Mouse (Mus musculus) kidney, postnatal 0 days (tissue): ENCODE data around the gene Gm47791. TPM values are rescaled to one million over a fixed set of nuclear protein-coding genes. Genes with fewer than 3 reads are reported as not detected.

Experiments
- ATAC-seq: fragments of 200-750 bp; cut with Nextera tagmentation; replicated peaks from 2 replicates; pipeline ENCODE4 v1.8.0; 2017; ENCODE audit warnings: low read depth, moderate number of reproducible peaks, moderate TSS enrichment, moderate library complexity; ENCODE audit not compliant: low FRiP score
- DNase-seq: peaks from one replicate; pipeline ENCODE4 v3.0.0-alpha.2; 2016; ENCODE audit warnings: low spot score
- H3K27ac ChIP-seq: fragments of 300-500 bp; sonication (generic); 2 replicates; pipeline ENCODE4 v1.5.1; 2014; ENCODE audit warnings: mild to moderate bottlenecking
- H3K27me3 ChIP-seq: fragments of 300-500 bp; sonication (generic); 2 replicates; pipeline ENCODE4 v1.6.1; 2014; ENCODE audit warnings: low read length, mixed read lengths; ENCODE audit not compliant: insufficient read depth
- H3K36me3 ChIP-seq: fragments of 300-500 bp; sonication (generic); 2 replicates; pipeline ENCODE4 v1.6.1; 2014; ENCODE audit warnings: low read length, mixed read lengths; ENCODE audit not compliant: insufficient read depth
- H3K4me1 ChIP-seq: fragments of 300-500 bp; sonication (generic); replicated peaks from 2 replicates; pipeline ENCODE4 v1.6.1; 2014; ENCODE audit warnings: antibody characterized with exemption, low read length, mixed read lengths; ENCODE audit not compliant: insufficient read depth
- H3K4me2 ChIP-seq: fragments of 300-500 bp; sonication (generic); 2 replicates; pipeline ENCODE4 v1.6.1; 2014; ENCODE audit warnings: mild to moderate bottlenecking, low read length, moderate library complexity, mixed read lengths
- H3K4me3 ChIP-seq: fragments of 300-500 bp; sonication (generic); replicated peaks from 2 replicates; pipeline ENCODE4 v1.5.1; 2014; ENCODE audit warnings: low read depth, low read length
- H3K9ac ChIP-seq: fragments of 300-500 bp; sonication (generic); 2 replicates; pipeline ENCODE4 v1.6.1; 2014; ENCODE audit warnings: low read depth, low read length
- H3K9me3 ChIP-seq: fragments of 300-500 bp; sonication (generic); replicated peaks from 2 replicates; pipeline ENCODE4 v1.6.1; 2016; ENCODE audit warnings: low read length, inconsistent platforms, mixed read lengths
- CTCF ChIP-seq: IDR thresholded peaks from 2 replicates; pipeline ENCODE4 v1.5.1; 2016; ENCODE audit warnings: antibody characterized with exemption, low read depth, mild to moderate bottlenecking, moderate library complexity
- WGBS: fragments of 180-500 bp; shearing (Covaris S2); extraction: QIAGEN DNeasy Blood & Tissue Kit; methylation state at CpG from one replicate; pipeline ENCODE4 v1.1.7; 2014; 5-methylcytosine and 5-hydroxymethylcytosine counted together
- polyA plus RNA-seq: library from polyadenylated mRNA; unstranded; fragments of >200 nt; fragmentation: Nextera tagmentation; extraction: Ambion mirVana; gene quantifications from 2 replicates; pipeline ENCODE4 v1.2.1, GENCODE M21; 2015

The Gm47791 gene
- polyA plus RNA-seq, 1 experiment from 2014 or later = not detected

DNA sequence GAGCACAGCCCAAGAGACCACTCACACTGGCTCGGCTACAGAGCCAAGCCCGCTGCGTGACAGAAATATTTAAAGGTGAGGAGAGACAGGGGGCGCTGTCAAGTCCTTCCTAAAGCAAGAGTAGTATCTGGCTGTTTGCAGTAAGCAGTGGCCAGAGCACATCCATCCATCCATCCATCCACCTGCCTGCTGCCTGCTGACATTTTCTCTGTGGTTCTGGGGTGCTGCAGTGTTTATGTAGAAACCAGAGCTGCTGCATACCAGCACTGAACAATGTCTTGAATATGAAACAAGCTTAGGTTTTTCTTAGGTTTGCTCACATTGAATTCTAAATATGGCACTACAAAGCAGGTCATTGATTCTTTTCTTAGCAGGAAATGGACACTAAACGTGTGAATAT lies 2.2 kb upstream of the Gm47791 start:
- DNase-seq = no peak
- 74% methylated on average over 5 of the region's 5 CpGs for WGBS
- H3K4me3 ChIP-seq = no peak overlapping the region
- no peak overlapping the region for H3K4me2 ChIP-seq
- H3K9ac ChIP-seq = no peak overlapping the region
- no peaks in the 10 kb centered on the region for H3K4me1 ChIP-seq
- no peaks in the 10 kb centered on the region for H3K27me3 ChIP-seq
- H3K27ac ChIP-seq = no peak overlapping the region
- no peaks in the 10 kb centered on the region for H3K9me3 ChIP-seq
- TF ChIP-seq CTCF = no peak
- no peaks in the 10 kb centered on the region for H3K36me3 ChIP-seq
- ATAC-seq = no peak

DNA sequence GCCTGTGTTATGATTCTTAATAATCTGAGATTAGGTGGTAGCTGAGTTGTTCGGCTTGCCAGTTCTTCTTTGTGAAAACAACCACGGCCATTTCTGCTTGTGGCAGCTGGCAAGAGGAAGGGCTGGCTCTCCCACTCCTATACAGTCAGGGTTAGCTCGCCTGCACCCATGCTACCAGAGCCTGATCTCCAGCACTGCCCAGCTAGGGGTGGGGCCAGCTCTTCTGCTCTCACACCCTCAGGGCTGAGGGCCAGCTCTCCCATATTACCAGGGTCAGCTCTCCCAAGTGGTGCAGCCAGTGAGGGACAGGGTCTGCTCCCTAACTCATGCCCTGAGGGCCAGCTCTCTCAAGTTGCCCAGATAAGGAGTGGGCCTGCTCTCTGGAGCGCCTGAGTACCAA lies 1.4 kb upstream of the Gm47791 start:
- H3K4me1 ChIP-seq = no peaks in the 10 kb centered on the region
- DNase-seq = no peak
- H3K9me3 ChIP-seq = no peaks in the 10 kb centered on the region
- H3K4me2 ChIP-seq = no peak overlapping the region
- H3K4me3 ChIP-seq = no peak overlapping the region
- H3K36me3 ChIP-seq = no peaks in the 10 kb centered on the region
- H3K27me3 ChIP-seq = no peaks in the 10 kb centered on the region
- no peak overlapping the region for H3K9ac ChIP-seq
- H3K27ac ChIP-seq = no peak overlapping the region
- peak; percentile 54 for ATAC-seq
- 85% methylated on average over 4 of the region's 4 CpGs for WGBS
- no peak for TF ChIP-seq CTCF

DNA sequence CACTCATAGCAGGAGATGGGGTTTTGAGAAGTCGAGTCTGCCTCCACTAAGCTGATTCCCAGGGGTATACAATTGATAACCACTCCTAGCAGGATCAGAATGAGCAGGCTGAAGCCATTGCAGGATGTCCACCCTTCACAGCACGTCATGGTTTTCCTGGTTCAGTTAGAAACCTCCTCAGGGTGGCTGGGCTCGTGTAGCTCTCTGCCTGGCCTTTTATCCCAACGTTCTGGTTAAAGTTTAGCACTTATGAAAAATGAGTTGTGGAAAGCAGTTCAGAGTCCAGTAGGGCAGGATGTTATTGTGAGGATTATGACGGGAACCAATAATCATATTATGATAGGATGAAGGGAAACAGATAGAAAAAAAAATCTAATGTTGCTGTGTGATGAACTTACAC lies 2.8 kb downstream of the Gm47791 start, which contains the start of gene Tm4sf20:
Gene Tm4sf20, minus strand, starts transcription at position 193 of the 400 bp plus-strand sequence.
- Histone ChIP-seq H3K4me2 (no peak within 1 kb of the TSS), H3K27me3 (no peaks in the 10 kb centered on the region), H3K9me3 (no peaks in the 10 kb centered on the region), H3K9ac (no peak within 1 kb of the TSS), H3K4me1 (no peaks in the 10 kb centered on the region), H3K4me3 (no peak within 1 kb of the TSS), H3K27ac (no peak within 1 kb of the TSS), H3K36me3 (no peaks in the 10 kb centered on the region)
- ATAC-seq (no peak), DNase-seq (no peak)
- no peak for TF ChIP-seq CTCF
- 61% methylated on average over 5 of the region's 5 CpGs for WGBS

DNA sequence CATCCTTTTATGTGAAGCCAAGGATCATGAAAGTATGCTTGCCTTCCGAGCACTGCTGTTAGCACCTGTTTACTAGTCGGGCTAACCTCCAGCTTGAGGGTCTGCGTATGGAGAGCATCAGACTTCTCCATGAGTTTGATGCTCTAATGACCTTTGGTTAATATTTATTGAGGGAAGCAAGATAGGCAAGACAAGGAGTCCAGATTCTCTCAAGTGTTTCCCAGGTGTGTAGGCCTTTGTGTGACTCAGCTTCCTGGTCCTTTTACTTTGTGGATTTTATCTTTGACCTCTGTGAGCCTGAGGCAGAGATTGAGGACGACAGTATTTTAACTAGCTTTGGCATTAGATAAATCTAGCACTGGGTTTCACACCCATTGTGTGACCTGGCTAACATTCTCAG lies 4.4 kb downstream of the Gm47791 start:
- 36% methylated on average over 4 of the region's 4 CpGs for WGBS
- no peaks in the 10 kb centered on the region for H3K27me3 ChIP-seq
- H3K4me1 ChIP-seq = no peaks in the 10 kb centered on the region
- DNase-seq (no peak), ATAC-seq (no peak)
- no peak overlapping the region for H3K4me2 ChIP-seq
- TF ChIP-seq CTCF = no peak
- H3K4me3 ChIP-seq = no peak overlapping the region
- no peaks in the 10 kb centered on the region for H3K9me3 ChIP-seq
- no peaks in the 10 kb centered on the region for H3K36me3 ChIP-seq
- H3K27ac ChIP-seq = no peak overlapping the region
- no peak overlapping the region for H3K9ac ChIP-seq

DNA sequence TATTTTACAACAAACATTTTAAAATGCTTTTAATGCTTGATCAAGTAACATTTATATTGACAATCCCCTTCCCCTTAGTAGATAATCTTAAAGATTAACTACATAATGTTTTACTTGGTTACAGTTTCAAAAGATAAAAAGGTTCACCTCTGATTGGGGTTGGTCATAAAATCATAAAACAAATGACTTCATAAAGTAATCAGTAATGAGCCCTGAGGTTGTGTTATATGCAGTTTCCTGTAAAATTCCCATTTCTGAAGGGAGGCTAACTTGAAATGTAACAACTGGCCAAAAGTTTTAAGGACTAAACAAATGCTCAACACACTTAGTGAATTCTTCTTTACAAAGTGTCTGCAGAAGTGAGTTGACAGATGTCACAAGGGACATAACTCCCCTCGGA lies 4.8 kb downstream of the Gm47791 start:
- no peak for DNase-seq
- WGBS = 50% methylated on average over 1 of the region's 1 CpGs
- no peak overlapping the region for H3K9ac ChIP-seq
- no peak overlapping the region for H3K4me3 ChIP-seq
- no peaks in the 10 kb centered on the region for H3K4me1 ChIP-seq
- no peak for TF ChIP-seq CTCF
- H3K27me3 ChIP-seq = no peaks in the 10 kb centered on the region
- H3K27ac ChIP-seq = no peak overlapping the region
- no peak for ATAC-seq
- no peaks in the 10 kb centered on the region for H3K9me3 ChIP-seq
- H3K36me3 ChIP-seq = no peaks in the 10 kb centered on the region
- H3K4me2 ChIP-seq = no peak overlapping the region

DNA sequence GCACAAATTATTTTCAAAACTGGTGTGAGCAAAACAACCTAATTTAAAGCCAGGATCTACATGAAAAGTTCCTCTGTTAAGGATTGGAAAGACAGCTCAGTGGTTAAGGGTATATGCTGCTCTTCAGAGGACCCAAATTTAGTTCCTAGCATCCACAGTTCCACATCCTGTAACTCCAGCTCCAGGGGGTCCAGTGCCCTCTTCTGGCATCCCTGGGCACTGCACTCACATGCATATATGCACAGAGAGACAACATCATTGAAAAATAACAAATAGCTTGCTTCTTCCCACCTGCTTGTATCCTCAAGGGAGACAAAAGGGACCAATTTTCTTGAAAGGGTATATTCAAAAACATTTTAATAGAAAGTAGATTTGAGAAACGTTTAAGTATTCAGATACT lies 8.8 kb downstream of the Gm47791 start:
- no peak overlapping the region for H3K9ac ChIP-seq
- H3K4me2 ChIP-seq = no peak overlapping the region
- H3K27me3 ChIP-seq = no peaks in the 10 kb centered on the region
- TF ChIP-seq CTCF = peak; percentile 34; the same call in 1 of the 2 replicates
- no peak overlapping the region for H3K27ac ChIP-seq
- no peak overlapping the region for H3K4me3 ChIP-seq
- ATAC-seq (no peak), DNase-seq (no peak)
- H3K4me1 ChIP-seq = no peaks in the 10 kb centered on the region
- 0 out of 2 replicates have a peak, but pooled peaks cover 3% of the 10 kb centered on the region for H3K36me3 ChIP-seq
- H3K9me3 ChIP-seq = no peaks in the 10 kb centered on the region
- WGBS = 89% methylated on average over 1 of the region's 1 CpGs

DNA sequence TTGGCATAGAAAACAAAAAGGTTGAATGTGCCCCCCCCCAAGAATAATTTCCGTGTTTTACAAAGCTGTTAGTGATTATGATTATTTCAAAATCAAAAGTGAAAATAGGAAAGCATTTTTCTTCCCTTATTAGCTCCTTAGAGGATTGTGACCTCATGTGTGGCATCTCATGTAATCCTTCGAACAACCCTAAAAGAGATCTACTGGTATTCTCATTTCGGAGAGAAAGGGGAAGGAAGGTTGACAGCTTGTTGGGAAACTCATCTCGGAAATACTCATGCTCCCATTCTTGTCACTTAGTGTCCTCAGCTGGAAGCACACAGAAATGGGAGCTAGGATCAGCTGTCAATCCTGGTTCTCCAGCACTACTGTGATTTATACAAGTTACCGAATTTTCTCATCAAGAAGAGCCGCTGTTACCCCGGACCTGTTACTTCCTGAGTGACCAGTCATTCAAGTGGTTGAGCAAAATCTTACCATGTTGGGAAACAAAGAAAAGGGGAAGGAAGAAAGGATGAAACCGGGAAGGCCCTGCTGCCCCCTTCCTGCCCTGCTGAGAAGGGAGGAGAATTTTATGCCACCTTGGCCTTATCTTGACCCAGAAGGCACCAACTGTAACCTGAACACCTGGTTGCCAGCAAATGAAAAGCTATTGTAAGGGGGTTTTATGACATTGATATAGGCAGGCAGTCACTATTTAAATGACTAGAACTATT lies 9.4 kb downstream of the Gm47791 start:
- 88% methylated on average over 8 of the region's 8 CpGs for WGBS
- no peak for TF ChIP-seq CTCF

More for the DNA sequence above, 9.4 kb downstream of the Gm47791 start:
- Histone ChIP-seq H3K27ac (no peak overlapping the region), H3K36me3 (0 out of 2 replicates have a peak, but pooled peaks cover 3% of the 10 kb centered on the region), H3K9me3 (no peaks in the 10 kb centered on the region), H3K4me2 (no peak overlapping the region), H3K9ac (no peak overlapping the region), H3K27me3 (no peaks in the 10 kb centered on the region), H3K4me3 (no peak overlapping the region), H3K4me1 (no peaks in the 10 kb centered on the region)
- ATAC-seq = no peak
- DNase-seq = no peak
